Mouse (Mus musculus) brain, adult 10 weeks (tissue): Measurements from ENCODE around the gene Krt7. TPM values are rescaled to one million over a fixed set of nuclear protein-coding genes. Genes with fewer than 3 reads are reported as not detected.

Experiments used
- polyA plus RNA-seq: library from polyadenylated mRNA; stranded (reverse); fragments of 350-450 nt; fragmentation: Illumina TruSeq; extraction: RNeasy Lipid Tissue Mini Kit (QIAGEN cat#74804); gene quantifications from one replicate; pipeline ENCODE4 v1.2.3, GENCODE M21; 2015; ENCODE audit warnings: low read depth, low replicate concordance

The Krt7 gene
- not detected for polyA plus RNA-seq

GRCm38 (mm10) chr15:101410775-101411174 lies at the start of gene Krt7:
TSS of gene Krt7 (plus strand) at chr15:101411043.

GRCm38 (mm10) chr15:101370101-101370911 lies 40.5 kb upstream of the Krt7 start, which contains the start of gene Krt80:
TSS of gene Krt80 (minus strand) at chr15:101370162.

GRCm38 (mm10) chr15:101438555-101438954 lies 27.7 kb downstream of the Krt7 start, which contains the start of gene Krt87:
TSS of gene Krt87 (minus strand) at chr15:101438804.

GRCm38 (mm10) chr15:101447444-101447843 lies 36.6 kb downstream of the Krt7 start, which contains the start of gene Krt88:
TSS of gene Krt88 (plus strand) at chr15:101447744.

GRCm38 (mm10) chr15:101463651-101464050 lies 52.8 kb downstream of the Krt7 start, which contains the start of gene Krt81:
TSS of gene Krt81 (minus strand) at chr15:101463751.

GRCm38 (mm10) chr15:101472952-101473528 lies 62.2 kb downstream of the Krt7 start, which contains the start of gene Krt86:
TSS of gene Krt86 (plus strand) at chr15:101473478.

Other genes with a start within 250 kb of the Krt7 start
- gene Acvr1b, start 237.0 kb upstream of the Krt7 start, polyA plus RNA-seq = 62.2 TPM
- gene Grasp, start 186.9 kb upstream of the Krt7 start, polyA plus RNA-seq = 29.4 TPM
- gene Nr4a1, start 156.8 kb upstream of the Krt7 start, polyA plus RNA-seq = 91.2 TPM
- gene Atg101, start 126.8 kb upstream of the Krt7 start, polyA plus RNA-seq = 44.3 TPM
- gene 6030408B16Rik, start 117.8 kb upstream of the Krt7 start, polyA plus RNA-seq = not detected
- 3.3 TPM for gene Krt80, start 40.9 kb upstream of the Krt7 start, polyA plus RNA-seq
- gene Krt87, start 27.8 kb downstream of the Krt7 start, polyA plus RNA-seq = 0.19 TPM
- not detected for gene Krt88, start 36.7 kb downstream of the Krt7 start, polyA plus RNA-seq
- not detected for gene Krt81, start 52.7 kb downstream of the Krt7 start, polyA plus RNA-seq
- not detected for gene Krt86, start 62.4 kb downstream of the Krt7 start, polyA plus RNA-seq
- not detected for gene Krt83, start 80.5 kb downstream of the Krt7 start, polyA plus RNA-seq
- gene Gm49425, start 106.2 kb downstream of the Krt7 start, polyA plus RNA-seq = not detected
- gene Krt84, start 121.8 kb downstream of the Krt7 start, polyA plus RNA-seq = not detected
- not detected for gene Krt82, start 139.6 kb downstream of the Krt7 start, polyA plus RNA-seq
- gene Krt90, start 151.9 kb downstream of the Krt7 start, polyA plus RNA-seq = not detected
- gene Krt75, start 162.9 kb downstream of the Krt7 start, polyA plus RNA-seq = not detected
- gene Gm5414, start 217.1 kb downstream of the Krt7 start, polyA plus RNA-seq = not detected
- not detected for gene Gm5478, start 236.3 kb downstream of the Krt7 start, polyA plus RNA-seq